Mouse (Mus musculus): ENCODE measurements at regions not wholly inside any gene's neighbourhood (a gene's known extent, or its start where the extent isn't known, plus 50 kb on each side); places are given as distances from the start of the nearest gene placed in this dataset.
A peak's percentile ranks its signal among the peaks of the same experiment; 100 is the strongest.

DNA sequence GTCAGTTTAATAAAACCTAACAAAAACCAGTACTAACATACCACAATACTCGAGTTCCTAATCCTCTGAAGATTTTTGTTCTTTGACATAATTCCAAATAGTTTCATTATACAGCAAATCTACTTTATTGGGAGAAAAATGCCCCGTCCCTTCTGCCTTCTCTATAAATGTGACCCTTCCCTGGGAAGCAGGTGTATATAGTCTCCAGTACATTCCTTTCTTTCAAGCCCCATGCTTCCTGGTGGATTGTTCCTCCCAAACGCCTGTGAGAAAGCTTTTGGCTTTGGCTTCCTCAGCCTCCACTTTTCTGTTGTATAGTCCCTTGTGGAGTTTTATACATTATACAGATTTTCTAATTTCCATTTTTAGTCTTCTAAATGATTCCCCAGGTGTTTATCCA, 1001.8 kb upstream of the Tenm3 start:
- no peak for DNase-seq (ENCODE audit: low spot score in 2 of 2)

DNA sequence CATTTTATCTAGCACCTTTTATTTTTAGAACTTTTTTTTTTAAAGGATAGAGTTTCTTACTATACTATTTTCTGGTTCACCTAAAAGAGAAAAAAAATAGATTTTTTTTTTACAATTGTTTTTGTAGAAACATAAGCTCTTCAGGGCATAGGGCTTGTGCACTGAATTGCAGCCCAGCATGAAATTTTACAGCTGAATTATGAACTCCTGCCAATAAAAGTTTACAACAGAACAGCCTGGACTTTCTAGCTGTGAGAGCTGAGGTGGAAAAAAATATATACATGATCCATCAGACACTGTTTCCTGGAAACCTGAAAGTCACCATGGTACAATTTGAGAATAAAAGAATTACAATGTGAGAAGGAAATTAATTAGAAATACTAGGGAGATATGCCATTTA, 988.2 kb upstream of the Tenm3 start:
- DNase-seq (ENCODE audit: low spot score in 2 of 2), result no peak

DNA sequence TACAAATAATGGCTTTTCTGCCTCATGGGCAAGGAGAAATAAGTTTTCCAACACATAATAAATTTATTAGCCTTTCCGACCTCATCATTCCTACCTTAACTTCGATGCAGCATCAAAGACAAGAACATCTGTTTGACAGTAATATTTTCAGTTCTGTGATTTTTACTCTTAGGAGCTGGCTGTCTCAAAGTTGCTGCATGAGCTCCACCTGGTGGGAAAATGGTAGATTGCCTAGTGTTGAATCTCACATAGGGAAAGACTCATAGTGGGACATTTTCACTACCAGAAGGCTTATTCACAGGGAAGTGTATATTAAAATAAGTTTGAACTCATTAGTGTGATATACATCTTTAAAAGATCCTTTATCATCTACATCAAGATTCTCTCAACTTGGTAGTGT, 985.6 kb upstream of the Tenm3 start:
- peak; percentile 8 to 75 for DNase-seq (ENCODE audit: low spot score in 2 of 2)

DNA sequence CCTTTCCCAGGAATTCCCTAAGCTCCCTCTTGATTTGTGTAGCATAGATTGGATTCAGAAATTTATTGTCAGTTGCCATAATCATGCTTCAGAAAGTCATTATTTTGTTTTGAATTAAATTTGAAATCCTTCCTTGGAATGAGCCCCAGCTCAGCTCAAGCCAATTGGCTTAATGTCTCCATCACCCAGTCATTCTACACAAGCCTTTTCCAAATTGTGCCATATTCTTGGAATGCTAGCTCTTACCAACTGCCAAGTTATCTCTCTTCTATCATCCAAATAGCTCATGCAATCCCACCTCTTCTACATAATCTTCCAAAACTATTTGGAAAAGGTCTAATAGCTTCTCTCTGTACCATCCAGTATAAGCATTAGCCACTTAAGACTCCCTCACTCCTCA, 982.5 kb upstream of the Tenm3 start:
- DNase-seq (ENCODE audit: low spot score in 2 of 2), result no peak

DNA sequence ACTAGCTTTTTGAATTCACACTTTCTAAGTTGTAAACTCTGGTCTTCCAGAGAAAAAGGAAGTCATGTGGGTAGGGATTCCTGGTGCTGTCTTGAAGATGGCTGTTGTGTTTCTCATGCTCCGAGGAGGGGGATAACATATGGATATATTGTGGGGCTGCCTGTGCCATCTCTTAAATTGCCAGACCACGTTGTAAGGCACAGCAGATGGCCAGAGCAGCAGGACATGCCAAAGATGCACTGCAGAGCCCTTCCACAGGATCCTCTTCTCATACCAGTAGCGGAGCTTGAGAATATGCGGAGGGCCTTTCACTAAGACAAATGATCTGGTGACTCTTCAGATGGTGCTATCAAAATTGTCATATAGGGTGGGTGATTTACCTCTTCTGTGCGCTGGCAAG, 981.2 kb upstream of the Tenm3 start:
- DNase-seq (ENCODE audit: low spot score in 2 of 2), result no peak

DNA sequence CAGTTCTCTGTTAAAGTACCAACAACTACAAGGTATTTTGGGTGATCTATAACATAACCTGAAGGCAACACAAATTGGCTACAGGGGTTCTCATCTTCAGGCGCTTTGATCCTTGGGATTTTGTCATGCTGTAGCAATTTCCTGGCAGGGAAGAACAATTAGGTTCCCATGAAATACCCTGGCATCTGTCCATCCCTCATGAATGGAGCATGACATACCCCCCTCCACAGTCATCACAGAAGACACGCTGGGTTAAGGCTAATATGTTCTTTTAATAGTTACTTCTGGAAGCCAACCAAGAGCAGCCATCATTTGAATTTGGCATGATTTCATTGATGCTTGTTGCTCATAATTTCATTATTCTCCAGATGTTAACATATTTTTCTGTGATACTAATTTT, 979.0 kb upstream of the Tenm3 start:
- no peak for DNase-seq (ENCODE audit: low spot score in 2 of 2)

DNA sequence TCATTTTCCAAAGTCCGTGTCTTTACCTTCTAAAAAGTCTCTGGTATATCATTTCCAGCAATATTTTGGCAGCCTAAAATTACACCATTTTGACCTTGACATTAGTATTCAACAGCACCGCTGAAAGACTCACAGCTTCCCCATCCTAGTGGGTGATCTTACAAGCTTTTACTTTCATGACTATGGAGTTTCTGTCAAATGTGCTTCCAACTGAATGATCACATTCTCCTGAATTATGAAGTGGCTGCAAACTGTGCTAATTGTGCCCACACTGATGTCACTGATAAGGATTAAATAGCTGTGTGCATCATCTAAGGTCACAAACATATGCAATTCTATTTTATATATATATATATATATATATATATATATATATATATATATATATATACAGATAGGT, 955.5 kb upstream of the Tenm3 start:
- DNase-seq (ENCODE audit: low spot score in 2 of 2), result no peak

DNA sequence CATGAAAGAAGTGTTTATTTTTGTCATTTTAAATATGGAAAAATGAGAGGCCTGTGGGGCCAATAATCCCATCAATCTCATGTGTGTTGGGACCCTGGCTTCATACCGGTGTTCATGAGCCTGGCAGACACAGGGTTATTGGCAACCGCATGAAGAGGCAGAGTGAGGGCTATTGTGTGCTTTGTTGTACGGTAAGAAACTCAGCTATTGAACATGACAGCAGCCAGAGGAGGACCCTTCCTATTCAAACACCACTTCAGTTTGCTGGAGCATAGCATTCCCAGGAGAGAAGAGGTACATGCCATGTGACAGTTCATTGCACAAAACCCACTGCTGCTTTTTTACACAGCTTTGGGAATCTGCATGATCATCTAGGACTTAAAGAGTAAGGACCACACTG, 953.0 kb upstream of the Tenm3 start:
- no peak for DNase-seq (ENCODE audit: low spot score in 2 of 2)

DNA sequence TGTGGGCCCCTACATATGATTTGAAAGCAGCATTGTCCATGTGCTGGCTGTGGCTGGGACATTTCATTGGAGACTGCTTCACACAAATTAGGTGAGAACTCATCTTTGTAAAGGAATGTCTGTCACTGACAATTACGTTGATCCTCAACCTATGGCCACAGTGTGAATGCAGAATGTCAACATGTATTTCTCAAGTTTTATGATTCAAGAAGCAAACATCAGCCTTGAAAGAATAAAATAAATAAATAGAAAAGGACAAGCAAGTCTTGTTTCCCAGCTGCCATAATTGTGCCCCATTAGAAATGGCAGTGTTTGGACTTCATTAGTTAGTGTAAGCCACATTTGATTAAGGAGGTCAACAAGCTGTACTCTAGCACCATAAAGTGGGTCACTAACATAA, 950.7 kb upstream of the Tenm3 start:
- no peak for DNase-seq (ENCODE audit: low spot score in 2 of 2)

DNA sequence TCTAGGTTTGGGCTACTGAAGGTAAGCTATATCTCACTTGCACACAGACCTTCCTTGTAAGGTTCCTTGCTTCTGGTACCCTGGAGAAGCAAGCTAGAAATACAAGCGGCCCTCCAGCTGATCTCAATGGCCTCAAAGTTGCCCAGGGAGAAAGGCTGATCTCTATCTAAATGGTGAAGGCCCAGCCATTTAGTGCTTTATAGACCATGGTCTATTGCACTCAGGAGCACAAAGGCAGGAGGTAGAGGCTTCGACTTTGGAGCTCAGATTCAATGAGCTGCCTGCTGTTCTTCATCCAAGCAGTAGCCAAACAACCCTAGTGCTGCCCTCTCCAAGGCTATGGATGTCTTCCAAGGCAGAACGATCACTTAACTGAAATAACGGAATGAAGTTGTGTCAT, 926.1 kb upstream of the Tenm3 start:
- DNase-seq (ENCODE audit: low spot score in 2 of 2), result no peak

DNA sequence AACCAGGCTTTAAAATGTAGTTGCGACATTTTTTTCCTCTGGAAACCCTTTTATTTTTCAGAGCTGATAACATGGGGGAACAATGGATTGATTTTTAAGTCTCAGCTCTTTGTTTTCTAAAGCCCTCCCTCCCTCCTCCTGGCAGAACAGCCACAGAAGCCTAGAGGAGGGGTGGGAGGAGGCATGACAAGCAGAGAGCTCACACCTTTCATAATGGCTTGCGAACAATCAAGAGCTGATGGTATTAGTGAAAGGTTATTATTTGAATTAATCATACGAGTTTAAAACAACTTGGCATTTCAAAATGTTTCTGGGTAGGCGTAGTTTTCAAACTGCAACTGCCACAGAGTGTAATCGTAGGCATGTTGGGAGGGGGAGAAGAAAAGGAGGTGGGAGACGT, 894.3 kb upstream of the Tenm3 start:
- DNase-seq (ENCODE audit: low spot score in 2 of 2), result peak in 1 of 2 experiments; percentile 26

DNA sequence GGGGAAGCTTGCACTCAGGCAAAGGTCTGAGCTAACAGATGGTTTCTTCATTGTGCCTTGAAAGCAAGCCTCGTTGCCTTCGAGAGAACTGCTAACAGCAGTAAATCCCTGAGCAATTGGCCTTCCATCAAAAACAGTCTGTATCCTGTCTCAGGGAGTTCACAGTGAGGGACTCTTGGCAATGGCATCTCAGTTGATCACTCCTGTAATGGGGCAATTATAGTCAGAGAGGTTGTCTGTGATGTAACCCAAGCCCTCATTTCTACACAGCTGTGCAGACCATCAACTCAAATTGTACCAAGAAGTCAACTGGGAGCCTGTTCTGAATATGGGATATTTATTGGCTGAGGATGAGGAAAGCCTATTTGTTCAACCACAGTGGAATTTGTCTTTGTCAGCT, 885.4 kb upstream of the Tenm3 start:
- no peak for DNase-seq (ENCODE audit: low spot score in 2 of 2)

DNA sequence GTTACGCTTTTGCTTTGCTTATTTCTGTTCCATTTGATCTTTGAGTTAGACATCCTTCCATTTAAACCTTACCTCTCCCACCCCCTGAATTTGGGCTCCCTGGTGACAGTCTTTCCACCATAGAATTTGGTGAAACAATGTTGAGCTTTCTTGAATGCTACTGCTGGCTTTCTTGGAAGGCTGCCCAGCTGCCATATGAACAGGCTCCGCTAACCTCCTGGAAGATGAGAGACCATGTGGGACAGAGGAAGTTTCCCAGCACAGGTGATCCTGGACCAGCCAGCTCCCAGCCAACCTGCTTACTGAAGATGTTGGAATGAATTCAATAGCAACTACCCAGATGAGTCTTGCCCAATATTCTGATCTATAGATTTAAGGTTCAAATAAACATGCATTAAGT, 868.6 kb upstream of the Tenm3 start:
- DNase-seq (ENCODE audit: low spot score in 2 of 2), result peak in 1 of 2 experiments; percentile 2

DNA sequence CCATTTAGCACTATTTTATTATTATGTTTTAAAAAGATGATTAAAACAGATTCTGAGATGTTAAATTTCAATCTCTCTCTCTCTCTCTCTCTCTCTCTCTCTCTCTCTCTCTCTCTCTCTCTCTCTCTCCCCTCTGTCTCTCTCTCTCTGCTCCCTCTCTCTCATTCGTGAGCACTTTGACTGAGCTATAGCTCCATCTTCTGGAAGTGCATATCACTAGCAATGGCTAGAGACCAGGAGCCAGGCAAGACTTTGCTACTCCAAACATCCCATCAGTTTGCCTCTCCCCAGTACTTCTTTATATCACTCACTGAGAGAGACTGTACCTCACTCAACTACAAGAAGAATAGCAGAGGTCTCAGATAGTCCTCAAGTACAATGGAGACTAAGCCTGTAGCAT, 865.0 kb upstream of the Tenm3 start:
- peak in 1 of 2 experiments; percentile 29 for DNase-seq (ENCODE audit: low spot score in 2 of 2)

DNA sequence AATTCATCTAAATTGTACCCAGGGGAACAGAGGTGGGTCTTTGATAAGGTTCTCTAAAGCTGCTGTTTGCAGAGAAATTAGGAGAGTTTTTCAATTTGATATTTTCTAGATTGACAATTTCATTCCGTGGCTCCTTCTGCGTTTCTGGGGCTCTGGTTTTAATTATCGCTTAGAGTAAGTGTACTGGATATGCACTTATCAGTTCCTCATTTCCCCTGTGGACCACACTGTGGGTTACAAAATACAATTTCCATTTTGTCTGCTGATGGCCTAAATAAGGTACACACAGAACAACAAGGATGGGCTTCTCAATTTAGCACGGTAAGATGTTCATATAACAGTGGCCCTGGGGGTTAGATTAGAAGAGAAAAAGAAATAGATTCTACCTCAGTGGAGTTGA, 855.3 kb upstream of the Tenm3 start:
- DNase-seq (ENCODE audit: low spot score in 2 of 2), result no peak

DNA sequence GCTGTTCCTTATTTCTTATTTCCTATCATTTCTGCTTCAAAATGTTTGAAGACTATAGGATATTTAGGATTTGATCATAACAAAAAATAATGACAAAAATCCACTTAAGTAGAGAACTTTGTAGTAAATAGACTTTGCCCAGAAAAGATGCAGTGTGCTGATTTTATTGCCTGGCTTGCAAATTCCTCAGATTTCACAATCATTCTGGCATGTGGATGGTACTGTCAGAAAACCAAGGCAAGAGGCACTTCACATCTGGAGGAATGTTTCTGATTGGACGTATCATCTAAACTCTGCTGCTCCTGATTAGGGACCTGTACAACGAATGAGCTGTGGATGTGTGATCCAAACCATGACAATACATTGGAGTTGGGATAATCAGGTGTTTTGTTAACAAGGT, 853.0 kb upstream of the Tenm3 start:
- no peak for DNase-seq (ENCODE audit: low spot score in 2 of 2)

All from left cerebral cortex, adult 9 months (tissue).